Mouse (Mus musculus) kidney, postnatal 36 days (tissue): ENCODE results near the gene AC134908.4.
"Not testable (repeated sequence)": the region's sequence is repeated elsewhere in the genome, so short reads cannot be mapped to it uniquely, and the experiment has no call there.

Experiments
- DNase-seq, 2 experiments: peaks; one replicate each; pipeline ENCODE4 v3.0.0; 2021 to 2022; ENCODE audit warnings: mixed read lengths in 2 of 2

The AC134908.4 gene

DNA sequence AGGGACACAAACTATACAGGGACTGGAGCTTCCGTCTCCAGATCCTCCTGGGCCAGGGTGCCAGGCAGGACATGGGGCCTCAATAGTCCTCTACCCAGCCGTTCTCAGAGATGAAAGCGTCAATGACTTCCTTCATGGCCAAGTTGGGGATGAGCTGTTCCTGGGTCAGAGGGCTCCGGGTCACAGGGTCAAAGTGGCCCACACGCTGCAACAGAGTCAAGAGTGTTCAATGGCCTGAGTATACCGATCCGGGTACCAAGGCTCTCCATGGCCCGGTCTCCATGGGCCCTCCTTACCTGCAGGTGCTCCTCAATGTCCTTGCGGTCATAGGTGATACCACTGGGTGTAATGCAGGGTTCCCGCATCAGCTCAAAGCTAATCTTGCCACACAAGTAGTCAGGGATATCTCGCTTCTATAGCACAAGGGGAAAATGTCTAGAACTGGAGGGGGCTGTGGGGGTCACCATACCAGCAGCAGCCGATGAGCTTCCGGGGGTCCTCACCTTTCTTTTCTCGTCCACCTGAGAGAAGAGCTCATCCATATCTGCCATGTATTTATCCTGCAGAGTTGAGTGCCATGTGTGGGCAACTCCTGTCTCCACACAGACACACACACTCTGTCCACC lies 35.5 kb upstream of the AC134908.4 start:
- no peak for DNase-seq

DNA sequence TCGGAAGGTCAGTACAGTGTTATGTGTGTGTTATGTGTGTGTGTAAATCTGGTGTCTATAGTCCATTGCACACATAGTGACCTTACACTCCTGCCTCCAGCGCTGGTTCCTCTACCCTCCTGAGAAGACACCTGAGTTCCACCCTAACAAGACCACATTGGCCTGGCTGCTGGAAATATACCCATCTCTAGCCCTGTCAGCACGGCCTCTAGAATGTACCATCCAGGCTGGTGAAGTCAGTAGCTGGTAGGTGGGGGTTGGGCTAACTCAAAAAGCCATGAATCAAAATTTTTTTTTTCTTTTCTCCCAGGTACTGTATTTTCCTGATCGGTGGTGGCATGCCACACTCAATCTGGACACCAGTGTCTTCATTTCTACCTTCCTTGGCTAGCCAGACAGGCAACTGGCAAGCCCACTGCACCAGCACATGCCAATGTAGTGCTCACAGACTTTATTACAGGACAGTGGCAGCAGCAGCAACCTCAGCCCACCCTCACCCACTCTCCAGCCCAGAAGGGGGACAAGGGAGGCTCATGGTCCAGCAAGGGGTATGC lies 34.8 kb upstream of the AC134908.4 start:
- DNase-seq: no peak

DNA sequence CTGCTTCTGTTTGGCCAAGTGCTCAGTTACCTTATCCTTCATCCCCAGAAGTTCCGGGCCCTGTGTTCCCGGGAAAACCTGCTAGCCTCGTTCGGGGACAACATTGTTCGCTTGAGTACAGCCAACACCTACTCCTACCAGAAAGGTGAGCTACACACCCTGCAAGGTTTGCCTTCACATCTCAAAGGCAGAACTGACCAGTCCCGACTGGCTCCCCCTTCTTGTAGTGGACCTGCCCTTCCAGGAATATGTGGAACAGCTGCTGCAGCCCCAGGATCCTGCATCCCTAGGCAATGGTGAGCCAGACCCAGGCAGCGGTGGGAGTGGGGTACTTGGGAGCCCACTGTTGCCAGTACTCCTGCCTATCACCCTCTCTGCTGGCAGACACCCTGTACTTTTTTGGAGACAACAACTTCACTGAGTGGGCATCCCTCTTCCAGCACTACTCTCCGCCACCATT lies 34.1 kb upstream of the AC134908.4 start:
- DNase-seq: no peak

DNA sequence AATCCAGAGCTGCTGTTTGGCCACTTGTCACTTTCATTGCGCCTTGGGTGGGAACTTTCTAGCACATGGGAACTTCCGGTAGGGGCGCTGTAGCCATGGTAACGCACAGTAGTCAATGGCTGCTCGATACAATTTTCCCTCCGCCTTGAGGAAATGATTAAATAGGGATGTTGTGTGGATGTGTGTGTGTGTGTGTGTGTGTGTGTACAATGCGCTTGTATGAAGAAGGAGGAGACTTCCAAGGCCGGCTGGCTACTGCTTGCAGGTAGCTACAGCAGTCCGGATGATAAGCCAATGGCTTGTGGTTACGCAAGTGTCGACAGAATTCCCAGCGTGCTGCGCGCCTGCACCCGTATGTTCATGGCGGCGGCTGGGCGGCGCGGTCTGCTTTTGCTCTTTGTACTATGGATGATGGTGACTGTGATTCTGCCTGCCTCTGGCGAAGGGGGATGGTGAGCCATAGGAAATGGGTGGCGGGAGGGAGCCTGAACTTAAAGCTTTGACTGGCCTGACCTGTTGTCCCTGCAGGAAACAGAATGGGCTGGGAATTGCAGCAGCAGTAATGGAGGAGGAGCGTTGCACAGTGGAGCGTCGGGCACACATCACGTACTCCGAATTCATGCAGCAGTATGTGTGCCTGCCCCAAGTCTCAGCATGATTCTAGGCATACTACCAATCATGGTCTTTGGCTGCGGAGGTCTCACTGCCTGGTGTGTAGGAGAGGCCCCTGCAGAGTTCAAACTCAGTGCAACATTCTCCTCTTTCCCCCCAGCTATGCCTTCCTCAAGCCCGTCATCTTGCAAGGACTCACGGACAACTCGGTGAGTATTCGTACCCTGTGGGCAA lies 33.5 kb upstream of the AC134908.4 start, which contains the start of gene Jmjd8:
Jmjd8 (plus strand) TSS at position 156 of the 846 bp plus-strand sequence.
- DNase-seq: peak; percentile 85 to 89

DNA sequence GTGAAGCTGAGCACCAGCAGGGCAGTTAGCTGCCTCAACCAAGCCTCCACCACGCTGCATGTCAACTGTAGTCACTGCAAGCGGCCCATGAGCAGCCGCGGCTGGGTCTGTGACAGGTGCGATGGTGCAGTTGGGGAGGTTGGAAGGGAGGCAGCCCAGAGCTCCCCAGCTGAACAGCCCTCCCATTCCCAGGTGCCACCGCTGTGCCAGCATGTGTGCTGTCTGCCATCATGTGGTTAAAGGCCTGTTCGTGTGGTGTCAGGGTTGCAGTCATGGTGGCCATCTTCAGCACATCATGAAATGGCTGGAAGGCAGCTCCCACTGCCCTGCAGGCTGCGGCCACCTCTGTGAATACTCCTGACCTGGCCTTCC lies 32.8 kb upstream of the AC134908.4 start:
- no peak for DNase-seq

DNA sequence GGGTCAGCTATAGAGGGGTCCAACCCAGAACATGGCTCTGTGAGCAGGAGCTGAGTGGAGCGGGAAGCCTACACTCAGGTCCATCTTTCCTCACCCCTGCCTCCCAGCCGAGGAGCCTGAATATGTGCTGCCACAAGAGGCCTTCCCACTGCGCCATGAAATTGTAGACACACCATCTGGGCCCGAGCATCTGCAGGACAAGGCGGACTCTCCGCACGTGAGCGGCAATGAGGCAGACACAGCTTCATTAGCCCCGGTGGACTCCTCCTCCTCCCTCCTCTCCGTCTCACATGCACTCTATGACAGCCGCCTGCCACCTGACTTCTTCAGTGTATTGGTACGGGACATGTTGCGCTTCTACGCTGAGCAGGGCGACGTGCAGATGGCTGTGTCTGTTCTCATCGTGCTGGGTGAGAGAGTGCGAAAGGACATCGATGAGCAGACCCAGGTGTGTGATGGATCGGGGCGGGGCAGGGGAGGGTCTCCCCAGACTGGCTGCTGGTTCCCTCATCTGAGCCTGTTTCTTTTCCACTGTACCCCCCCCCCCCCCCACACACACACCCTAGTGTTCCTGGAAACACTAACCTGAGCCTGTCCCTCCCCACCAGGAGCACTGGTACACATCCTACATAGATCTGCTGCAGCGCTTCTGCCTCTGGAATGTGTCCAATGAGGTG lies 32.2 kb upstream of the AC134908.4 start:
- DNase-seq: no peak

DNA sequence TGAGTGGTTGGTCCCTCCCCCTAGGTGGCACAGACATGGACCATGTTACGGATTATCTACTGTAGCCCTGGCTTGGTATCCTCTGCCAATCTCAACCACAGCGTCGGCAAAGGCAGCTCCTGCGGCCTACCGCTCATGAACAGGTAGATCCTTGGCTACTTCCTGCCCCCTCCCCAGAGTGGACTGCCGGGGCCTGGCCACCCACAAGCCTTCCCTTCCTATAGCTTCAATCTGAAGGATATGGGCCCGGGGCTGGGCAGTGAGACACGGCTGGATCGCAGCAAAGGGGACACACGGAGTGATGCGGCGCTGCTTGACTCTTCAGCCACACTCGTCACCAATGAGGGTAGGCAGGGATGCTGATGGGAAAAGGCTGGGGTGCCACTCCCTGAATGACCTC lies 31.6 kb upstream of the AC134908.4 start:
- DNase-seq: no peak

DNA sequence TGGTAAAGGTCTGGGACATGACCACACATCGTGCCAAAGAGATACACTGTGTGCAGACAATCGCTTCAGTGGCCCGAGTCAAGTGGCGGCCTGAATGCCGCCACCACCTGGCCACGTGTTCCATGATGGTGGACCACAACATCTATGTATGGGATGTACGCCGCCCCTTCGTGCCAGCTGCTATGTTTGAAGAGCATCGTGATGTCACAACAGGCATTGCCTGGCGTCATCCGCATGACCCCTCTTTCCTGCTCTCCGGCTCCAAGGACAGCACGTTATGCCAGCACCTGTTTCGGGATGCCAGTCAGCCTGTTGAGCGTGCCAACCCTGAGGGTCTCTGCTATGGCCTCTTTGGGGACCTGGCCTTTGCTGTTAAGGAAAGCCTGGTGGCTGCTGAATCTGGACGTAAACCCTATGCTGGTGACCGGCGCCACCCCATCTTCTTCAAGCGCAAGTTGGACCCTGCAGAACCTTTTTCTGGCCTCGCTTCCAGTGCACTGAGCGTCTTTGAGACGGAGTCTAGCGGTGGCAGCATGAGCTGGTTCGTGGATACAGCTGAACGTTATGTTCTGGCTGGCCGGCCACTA lies 30.6 kb upstream of the AC134908.4 start:
- no peak for DNase-seq

DNA sequence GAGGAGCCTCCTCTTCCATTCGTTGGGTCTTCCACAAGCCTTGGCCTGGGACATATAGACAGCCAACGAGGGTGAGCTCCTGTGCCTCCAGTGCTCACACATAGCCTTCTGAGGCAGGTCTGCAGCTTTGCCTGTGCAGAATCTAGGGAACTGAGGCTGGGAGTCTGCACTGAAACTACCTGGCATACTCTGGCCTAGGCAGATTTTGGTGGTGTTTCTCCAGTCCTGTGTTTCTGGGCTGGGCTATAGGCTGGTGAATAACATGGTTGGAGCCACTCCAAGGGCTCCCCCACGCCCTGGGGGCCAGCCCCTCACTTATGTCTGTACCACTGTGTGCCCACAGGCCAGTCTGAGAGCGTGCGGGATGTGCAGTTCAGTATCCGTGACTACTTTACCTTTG lies 29.9 kb upstream of the AC134908.4 start:
- DNase-seq: no peak

DNA sequence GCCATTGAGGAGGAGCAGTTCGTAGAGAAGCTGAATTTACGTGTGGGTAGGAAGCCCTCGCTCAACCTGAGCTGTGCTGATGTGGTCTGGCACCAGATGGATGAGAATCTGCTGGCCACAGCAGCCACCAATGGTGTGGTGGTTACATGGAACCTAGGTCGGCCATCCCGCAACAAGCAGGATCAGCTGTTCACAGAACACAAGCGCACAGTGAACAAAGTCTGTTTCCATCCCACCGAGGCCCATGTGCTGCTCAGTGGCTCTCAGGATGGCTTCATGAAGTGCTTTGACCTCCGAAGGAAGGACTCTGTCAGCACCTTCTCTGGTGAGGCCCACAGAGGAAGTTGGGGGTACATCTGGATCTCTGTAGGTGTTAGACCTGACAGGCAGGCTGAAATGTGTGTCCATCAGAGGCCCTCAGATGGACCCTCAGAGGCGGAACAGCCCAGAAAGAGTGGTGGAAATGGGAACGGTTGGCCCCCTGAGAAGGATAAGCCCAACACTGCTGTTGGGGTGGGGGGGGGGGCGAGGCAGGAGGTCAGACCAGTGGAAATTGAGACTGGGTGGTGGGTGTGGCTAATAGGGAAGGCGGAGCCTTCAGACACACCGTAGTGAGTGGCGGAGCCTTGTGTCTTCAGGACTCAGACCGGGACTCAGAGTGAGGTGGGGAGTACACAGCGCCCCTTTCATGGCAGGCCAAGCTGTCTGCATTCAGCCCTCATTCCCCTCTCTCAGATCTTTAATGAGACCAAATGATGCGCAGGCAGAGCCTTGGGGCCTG lies 29.1 kb upstream of the AC134908.4 start:
- no peak for DNase-seq

DNA sequence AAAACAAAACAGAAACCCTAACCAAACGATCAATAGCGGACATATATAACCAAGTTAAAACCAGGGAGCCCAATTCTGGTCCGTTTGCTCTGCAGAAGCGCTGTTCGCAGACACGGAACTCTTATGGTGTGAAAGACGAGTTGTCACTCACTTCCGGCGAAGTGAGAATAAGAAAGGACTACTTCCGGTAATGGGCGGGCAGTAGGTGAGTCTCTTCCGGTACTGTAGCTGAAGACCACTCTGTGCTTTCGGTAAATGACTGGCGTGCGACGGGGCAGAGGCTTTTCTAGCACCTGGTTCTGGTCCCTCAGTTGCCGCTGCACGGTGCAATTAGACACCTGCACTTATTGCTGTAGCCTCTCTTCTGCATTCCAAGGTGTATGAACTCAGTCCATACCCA lies 28.0 kb upstream of the AC134908.4 start, which contains the start of gene Wdr24:
Wdr24 (plus strand) TSS at position 176 of the 400 bp plus-strand sequence.
- DNase-seq: peak; percentile 79 to 82

DNA sequence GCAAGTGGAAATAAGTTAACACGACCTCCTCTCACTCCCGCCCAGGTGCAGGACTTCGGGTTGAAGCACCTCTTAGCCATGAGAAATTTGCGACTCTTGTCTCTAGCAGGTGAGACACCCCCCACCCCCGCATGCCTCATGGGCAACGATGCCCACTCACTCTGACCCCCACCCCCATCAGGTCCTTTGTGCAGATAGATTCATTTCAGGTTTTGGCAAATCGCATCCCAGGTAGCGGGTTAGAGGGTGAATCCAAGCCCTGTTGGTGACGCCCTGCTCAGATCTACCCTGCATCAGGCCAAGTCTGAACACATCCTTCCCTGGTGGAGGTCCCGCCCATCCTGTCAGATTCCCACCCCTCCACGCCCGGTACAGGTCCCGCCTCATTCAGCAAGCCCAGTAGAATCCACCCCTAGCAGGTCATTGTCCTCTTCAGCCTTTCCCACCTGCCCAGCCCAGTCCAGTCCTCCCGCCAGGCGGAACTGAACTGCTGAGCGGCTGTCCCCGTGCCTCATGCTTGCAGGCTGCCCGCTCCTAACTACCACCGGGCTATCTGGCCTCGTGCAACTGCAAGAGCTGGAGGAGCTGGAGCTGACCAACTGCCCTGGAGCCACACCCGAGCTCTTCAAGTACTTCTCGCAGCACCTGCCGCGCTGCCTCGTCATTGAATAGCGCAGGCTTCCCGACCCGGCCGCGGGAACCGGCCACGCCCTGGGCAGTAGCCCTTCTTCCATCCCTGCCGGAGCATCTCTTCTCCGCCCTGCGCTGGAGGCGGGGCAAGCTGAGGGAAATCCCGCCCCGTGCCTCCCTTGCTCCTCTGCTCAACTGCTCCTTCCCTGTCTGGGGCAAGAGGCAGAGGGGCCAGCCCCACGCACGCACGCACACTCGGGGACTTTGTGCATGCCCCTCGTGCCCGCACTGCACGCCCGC lies 23.7 kb upstream of the AC134908.4 start:
- peak in 1 of 2 experiments; percentile 36 for DNase-seq

DNA sequence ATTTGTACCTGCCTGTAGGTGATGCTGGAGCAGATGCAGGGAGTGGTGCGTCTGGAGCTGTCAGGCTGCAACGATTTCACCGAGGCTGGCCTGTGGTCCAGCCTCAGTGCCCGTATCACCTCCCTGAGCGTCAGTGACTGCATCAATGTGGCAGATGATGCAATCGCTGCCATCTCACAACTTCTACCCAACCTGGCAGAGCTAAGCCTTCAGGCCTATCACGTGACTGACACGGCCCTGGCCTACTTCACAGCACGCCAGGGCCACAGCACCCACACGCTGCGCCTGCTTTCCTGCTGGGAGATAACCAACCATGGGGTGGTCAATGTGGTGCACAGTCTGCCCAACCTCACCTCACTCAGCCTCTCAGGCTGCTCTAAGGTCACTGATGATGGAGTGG lies 22.2 kb upstream of the AC134908.4 start:
- no peak for DNase-seq

DNA sequence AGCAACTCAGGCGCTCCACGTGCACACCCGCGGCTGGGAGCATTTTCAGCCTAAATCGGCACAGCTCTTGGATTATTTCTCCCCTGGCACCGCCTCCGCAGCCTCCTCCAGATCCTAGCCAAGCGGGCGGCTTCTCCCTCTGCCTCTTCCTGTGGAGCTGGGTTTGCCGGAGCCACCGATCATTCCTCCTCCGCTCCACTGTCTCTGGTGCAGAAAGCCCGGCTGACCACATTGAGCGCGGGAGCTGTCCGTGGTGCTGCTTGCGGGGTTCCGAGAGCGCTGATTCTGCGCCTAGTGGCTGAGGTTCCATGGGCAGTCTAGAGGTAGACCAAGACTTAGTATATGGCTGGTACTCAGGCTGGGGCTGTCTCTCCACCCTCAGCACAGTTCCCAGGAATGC lies 18.0 kb upstream of the AC134908.4 start:
- DNase-seq: peak; percentile 83 to 95

DNA sequence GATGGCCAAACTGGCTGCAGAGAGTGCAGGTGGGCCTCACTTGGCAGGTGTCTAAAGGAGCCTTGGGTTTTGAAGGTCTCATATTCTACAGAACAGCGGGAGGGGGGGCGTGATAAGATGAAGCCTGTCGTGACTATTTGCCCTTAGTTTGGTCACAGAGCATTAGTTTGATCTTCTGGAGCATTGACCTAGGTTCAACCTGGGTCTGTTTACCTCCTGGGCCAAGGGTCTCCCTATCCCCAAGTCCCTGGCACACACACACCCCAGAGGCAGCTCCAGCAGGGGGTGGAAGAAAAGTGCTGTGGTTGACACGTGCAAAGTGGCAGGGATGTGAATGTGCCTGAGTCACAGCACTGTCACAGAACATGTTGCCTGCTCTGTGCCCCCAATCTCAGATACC lies 15.4 kb upstream of the AC134908.4 start:
- no peak for DNase-seq

DNA sequence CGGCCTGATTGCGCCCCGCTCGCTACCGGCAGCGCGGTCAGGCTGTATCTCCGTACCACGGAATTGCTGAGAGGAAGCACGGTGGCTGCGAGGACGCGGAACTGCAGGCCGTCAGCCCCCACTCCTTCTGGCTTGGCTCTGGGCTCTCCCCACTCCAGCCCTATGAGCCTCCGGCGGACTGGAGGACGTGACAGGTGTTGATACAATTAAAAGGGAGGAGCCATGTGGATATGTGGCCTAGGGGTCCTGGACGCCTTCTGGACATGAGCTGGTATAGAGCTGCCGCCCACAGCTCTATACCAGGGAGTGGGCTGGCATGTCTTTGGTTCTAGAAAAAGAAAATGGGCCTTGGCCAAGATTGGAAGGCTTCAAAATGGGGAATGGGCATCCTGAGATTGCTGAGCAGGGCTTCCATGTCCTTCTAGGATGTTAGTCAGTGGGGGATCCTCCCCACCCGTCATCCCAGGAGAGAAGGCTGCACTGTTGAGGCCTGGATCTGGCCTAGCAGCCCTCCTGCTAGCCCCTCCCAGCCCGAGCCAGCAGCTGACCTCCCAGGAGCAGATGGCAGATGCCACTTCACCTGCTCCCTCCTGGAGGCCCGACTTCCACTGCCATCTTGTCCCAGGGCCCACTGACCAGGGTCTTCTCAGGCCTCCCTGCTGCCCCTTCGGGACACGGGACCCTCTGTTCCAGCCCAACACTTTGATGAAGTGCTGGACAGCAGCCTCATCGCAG lies 14.3 kb upstream of the AC134908.4 start:
- DNase-seq: no peak

DNA sequence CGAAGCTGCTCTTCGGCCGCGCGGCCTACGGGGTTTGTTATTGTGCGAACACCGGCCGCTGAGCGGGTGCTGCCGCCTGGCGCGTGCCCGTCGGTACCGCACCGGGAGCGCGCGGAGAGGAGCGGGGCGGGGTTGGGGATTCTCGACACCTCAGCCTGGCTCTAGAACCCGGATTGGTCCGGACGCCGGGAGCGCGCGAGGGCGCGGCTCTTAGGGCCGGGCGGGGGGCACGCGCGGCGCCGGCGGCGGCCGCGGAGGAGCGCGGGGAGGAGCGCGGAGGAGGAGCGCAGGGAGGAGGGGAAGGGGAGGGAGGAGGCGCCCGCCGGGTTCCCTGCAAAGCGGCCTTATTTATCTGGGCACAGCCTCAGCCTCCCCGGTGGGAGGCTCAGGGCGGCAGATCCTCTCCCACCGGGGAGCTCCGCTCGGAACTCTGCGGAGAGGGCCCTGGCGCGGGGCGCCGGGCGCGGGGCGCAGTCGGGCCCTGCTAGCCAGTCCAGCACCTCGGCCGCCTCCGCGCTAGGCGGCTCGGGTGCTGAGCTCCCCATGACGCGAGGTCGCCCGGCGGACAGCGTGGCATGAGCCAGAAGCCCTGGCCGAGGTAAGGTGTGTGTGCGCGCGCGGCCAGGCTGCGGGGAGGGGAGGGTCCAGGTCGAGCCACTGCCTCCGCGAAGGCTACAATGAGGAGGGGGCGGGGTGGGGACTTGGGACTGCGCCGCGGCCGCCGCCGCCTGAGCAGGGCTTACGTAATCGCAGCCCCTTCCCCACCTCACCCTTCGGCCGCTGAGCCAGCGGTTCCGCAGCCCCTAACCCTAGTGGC lies 13.5 kb upstream of the AC134908.4 start, which contains the start of gene Fbxl16:
Fbxl16 (plus strand) TSS at position 297 of the 817 bp plus-strand sequence.
- peak; percentile 78 to 80 for DNase-seq

DNA sequence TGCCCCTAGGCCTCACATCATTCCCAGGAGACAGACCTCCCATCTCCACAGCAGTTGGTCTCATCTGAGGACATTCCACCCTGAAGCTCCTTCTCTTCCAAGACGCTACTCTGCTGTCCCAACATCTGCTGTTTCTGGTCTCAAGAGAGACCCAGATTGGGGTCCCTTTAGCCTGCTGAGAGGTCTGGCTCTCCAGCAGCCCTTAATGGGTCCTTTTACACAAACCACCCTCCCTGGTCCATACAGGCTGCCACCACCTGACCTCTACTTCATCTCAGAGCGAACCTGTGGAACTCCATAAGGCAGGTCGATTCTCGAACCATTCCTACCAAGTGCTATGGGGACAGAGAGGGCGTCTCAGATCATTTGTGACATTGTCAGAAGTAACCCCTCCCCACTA lies 12.6 kb upstream of the AC134908.4 start:
- no peak for DNase-seq

DNA sequence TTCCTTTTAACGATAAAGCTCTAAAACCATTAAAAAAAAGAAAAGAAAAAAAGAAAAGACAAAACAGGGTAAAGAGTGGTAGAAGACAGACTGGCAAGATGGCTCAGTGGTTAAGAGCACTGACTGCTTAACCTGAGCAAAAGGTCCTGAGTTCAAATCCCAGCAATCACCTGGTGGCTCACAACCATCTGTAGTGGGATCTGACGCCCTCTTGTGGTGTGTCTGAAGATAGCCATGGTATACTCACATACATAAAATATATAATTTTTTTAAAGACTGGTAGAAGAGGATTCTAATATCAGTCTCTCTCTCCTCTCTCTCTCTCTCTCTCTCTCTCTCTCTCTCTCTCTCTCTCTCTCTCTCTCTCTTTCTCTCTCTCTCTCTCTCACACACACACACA lies 12.0 kb upstream of the AC134908.4 start:
- DNase-seq: not testable (repeated sequence)
